Mouse (Mus musculus): ENCODE results near the gene Rasgrp2.

Gene Rasgrp2

DNA sequence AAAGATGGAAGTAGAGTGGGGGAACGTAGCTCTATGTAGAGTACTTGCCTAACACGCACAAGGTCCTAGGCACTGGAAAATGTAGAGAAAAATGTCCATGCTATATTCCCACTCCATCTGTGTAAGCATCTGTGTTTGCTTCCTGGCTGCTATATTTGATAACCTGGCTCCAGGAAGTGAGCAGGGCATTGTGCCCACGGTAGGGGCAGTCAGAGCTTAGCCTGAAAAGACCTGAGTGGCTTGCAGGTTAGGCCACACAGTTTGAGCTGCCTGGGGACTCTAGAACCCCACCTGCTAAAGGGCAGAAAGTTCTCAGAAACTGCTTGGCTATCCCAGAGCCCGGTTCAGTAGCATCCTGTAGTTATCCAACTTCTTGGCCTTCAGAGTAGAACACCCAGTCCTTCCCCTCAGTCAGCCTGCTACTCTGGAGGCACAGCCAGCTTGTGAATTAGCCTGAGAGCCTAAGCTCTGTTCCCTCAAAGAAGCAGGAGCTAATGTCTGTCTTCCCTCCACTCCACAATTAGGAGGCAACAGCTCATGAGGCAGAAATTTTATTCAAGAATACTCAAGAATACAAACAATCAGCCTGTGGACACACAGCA is 16.7 kb upstream of the Rasgrp2 start:
- no peak for DNase-seq (ENCODE audit: low spot score)

DNA sequence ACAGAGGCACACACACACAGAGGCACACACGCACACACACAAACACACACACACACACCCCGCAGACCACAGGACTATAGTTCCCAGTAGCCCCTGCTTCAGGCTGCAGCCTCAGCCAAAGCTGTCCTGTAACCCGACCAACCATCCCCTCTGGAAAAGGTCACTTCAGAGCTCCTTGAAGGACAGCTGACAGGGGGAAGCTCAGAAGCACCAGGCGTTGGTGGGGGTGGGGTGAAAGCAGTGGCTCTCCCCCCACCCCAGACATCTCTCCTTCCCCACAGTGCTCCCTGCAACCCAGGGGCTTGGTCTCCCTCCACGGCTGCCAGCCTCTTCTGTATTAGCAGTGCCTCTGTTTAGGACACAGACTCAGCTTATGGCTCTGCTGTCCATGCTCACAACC is 15.7 kb upstream of the Rasgrp2 start:
- DNase-seq (ENCODE audit: low spot score): no peak

DNA sequence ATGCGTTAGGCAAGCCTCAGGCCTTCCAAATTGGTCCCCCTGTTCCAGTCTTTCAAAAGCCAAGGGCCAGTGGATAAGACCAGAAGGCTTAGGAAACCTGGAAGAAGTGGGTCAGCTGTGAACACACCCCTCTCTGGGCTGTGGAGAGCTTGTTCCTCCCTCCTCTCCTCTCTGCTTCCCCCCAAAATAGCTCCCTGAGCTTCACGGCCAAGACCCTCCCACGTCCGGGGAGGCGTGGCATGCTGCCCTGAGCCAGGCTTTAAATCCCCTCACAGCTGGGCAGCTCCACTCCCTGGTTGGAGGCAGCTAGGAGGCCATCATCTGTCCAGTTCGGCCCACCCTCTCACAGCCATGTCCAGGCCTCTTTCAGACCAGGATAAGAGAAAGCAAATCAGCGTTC is 15.0 kb upstream of the Rasgrp2 start, which contains the start of gene Pygm:
Pygm (plus strand) TSS at position 272 of the 400 bp plus-strand sequence.
- DNase-seq (ENCODE audit: low spot score): peak; percentile 64

DNA sequence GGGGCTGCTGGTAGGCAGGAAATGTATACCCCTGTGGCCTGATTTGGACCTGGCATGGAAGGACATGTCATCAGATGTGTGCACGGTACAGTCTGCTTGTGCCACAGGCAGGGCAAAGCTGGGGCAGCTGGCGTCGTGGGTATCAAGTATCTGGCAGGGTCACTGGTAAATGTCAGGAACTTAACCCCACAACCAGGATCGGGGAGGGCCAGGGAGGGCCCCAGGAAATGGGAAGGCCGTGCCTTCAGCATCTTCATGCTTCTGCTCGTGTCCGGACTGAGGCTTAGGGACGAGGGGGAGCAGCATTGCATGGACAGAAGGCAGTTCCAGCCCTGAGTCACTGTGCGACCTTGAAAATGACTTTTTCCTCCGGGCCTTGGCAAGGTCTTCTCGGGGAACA is 14.2 kb upstream of the Rasgrp2 start:
- no peak for DNase-seq (ENCODE audit: low spot score)

DNA sequence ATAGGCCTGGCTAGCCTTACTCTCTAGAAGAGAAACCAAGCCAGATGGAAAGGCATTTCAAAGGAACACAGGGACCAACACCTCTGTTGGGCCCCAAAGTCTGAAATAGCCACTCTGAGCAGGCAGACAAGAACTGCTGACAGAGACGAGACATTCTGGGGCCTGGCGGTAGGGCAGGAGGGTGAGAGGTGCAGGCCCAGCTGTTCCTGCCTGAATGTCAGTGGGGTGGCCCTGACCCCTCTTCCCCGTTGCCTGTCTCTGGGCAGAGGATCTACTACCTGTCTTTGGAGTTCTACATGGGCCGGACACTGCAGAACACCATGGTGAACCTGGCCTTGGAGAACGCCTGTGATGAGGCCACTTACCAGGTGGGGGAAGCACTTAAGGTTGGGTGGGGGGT is 13.7 kb upstream of the Rasgrp2 start:
- DNase-seq (ENCODE audit: low spot score): no peak

DNA sequence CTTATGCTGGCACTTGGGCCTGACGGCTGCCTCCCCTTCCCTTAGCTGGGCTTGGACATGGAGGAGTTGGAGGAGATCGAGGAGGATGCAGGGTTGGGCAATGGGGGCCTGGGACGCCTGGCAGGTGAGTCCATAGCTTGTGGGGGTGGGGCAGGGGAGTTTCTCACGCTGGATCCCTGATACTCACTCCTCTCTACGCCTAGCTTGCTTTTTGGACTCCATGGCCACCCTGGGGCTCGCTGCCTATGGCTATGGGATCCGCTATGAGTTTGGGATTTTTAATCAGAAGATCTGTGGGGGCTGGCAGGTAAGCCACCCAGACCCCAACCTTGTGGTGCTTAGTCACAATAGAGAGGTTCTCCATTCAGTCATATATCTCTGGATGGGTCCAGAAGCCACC is 13.3 kb upstream of the Rasgrp2 start:
- no peak for DNase-seq (ENCODE audit: low spot score)

DNA sequence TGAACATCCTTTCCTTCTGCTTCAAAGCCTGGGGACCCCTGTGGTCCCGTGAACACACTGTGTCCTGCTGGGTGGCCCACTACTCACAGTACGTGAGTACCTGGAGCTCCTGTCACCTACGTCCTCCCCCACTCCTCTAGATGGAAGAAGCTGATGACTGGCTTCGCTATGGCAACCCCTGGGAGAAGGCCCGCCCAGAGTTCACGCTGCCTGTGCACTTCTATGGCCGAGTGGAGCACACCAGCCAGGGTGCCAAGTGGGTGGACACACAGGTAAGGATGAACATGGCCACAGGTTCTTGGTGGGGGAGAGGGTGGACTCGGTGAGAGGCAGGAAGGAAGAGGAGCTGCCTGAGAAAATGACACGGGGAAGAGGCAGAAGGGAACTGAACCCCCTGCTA is 12.9 kb upstream of the Rasgrp2 start:
- no peak for DNase-seq (ENCODE audit: low spot score)

DNA sequence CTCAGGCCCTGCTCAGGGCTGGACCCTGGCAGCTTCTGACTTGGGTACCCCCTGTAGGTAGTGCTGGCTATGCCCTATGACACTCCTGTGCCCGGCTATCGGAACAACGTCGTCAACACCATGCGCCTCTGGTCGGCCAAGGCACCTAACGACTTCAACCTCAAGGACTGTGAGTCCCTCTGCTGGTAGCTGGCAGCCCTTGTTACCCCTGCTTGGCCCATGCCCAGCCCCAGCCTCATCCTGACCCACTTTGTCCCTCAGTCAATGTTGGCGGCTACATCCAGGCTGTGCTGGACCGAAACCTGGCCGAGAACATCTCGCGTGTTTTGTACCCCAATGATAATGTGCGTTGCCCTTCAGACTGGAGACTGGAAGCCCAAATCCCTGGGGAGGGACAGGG is 11.1 kb upstream of the Rasgrp2 start:
- no peak for DNase-seq (ENCODE audit: low spot score)

DNA sequence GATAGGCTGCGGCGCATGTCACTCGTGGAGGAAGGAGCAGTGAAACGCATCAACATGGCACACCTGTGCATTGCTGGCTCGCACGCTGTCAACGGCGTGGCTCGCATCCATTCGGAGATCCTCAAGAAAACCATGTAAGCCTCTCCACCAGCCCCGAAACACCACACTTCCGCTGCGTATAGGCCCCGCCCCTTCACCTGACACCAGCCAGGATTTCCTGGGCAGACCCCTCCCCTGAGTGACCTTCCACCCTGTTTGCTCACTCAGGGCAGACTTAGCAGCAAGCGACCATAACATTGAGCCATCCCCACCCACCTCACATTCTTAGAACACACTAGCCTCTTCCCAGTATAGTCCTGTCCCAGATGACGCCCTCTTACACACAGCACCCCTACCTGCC is 9.3 kb upstream of the Rasgrp2 start:
- DNase-seq (ENCODE audit: low spot score): peak; percentile 59

DNA sequence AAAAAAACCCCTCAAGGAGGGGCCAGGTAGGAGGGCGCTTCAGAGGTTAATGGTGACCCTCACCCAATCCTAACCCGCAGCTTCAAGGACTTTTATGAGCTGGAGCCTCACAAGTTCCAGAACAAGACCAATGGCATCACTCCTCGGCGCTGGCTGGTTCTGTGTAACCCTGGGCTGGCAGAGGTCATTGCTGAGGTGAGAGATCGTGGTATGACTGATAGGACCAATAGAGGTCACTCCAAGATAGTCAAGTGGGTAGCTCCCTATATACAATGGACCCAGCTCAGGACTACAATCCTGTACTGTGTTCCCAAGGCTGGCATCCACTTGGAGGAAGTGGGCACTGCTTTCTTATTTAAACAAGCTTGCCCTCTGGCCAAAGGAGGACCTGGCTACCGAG is 8.9 kb upstream of the Rasgrp2 start:
- no peak for DNase-seq (ENCODE audit: low spot score)

DNA sequence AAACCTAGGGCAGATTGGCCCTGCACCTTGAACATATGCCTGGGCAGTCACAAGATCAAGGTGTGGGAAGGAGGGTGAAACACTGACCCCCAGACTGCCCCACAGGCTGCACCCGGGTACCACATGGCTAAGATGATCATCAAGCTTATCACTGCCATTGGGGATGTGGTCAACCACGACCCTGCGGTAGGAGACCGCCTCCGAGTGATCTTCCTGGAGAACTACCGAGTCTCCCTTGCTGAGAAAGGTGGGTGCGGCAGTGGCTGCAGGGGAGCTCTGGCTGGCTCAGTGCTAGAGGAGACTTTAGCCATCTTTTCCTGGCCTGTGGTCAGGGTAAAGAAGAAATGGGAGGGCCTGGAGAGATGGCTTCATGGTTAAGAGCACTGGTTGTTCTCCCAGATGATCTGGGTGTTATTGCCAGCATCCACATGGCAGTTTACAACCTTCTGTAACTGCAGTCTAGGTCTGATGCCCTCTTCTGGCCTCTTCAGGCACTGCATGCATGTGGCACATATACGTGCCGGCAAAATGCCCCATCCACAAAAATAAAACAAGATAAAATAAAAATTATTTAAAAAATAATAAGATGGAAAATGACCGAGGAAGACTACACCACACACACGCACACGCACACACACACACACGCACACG is 6.3 kb upstream of the Rasgrp2 start:
- no peak for DNase-seq (ENCODE audit: low spot score)

DNA sequence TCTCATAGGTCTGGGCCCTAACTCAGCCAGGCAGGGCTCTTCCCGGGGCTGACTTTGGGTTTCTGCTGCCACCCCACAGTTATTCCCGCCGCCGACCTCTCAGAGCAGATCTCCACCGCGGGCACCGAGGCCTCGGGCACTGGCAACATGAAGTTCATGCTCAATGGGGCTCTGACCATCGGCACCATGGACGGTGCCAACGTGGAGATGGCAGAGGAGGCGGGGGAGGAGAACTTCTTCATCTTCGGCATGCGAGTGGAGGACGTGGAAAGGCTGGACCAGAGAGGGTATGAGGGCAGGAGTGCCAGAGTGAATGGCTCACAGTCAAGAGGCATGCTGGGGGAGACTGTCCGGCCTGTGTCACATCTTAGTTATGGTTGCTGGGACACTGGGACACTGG is 5.5 kb upstream of the Rasgrp2 start:
- no peak for DNase-seq (ENCODE audit: low spot score)

DNA sequence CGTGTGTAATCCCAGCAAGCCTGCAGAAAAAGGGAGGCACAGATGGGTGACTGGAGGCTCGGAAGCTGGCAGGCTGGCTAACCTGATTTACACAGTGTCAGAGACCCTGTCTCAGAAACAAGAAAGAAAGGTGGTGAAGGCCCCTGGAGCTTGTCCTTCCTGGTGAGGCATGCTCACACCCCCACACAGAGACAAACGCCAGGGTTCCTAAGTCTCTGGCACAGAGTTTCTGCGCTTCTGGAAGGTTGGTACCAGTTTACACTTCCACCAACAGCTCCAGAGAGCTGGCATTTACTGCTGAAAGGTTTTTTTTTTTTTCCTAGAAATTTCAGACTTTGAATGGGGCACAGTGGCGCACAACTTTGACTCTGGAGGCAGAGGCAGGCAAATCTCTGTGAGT is 2.9 kb upstream of the Rasgrp2 start:
- no peak for DNase-seq (ENCODE audit: low spot score)

DNA sequence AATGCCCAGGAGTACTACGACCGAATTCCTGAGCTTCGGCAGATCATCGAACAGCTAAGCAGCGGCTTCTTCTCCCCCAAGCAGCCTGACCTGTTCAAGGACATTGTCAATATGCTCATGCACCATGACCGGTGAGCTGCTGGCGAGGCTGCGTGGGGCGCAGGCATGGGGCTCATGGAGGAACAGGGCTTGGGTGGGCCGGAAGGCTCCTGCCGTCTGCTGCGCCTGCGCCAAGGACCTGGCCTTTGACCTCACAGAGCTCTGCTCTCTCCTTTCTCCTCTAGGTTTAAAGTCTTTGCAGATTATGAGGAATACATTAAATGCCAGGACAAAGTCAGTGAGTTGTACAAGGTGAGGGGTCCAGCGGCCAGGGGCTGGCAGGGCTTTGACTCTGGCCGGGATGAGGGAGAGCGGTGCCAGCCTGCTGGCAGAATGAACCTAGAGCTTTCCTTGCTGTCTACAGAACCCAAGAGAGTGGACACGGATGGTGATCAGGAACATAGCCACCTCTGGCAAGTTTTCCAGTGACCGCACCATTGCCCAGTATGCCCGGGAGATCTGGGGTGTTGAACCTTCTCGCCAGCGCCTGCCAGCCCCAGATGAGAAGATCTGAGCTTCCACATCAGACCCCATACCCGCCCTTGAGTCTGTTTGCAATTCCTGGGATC is 1.4 kb upstream of the Rasgrp2 start:
- no peak for DNase-seq (ENCODE audit: low spot score)

DNA sequence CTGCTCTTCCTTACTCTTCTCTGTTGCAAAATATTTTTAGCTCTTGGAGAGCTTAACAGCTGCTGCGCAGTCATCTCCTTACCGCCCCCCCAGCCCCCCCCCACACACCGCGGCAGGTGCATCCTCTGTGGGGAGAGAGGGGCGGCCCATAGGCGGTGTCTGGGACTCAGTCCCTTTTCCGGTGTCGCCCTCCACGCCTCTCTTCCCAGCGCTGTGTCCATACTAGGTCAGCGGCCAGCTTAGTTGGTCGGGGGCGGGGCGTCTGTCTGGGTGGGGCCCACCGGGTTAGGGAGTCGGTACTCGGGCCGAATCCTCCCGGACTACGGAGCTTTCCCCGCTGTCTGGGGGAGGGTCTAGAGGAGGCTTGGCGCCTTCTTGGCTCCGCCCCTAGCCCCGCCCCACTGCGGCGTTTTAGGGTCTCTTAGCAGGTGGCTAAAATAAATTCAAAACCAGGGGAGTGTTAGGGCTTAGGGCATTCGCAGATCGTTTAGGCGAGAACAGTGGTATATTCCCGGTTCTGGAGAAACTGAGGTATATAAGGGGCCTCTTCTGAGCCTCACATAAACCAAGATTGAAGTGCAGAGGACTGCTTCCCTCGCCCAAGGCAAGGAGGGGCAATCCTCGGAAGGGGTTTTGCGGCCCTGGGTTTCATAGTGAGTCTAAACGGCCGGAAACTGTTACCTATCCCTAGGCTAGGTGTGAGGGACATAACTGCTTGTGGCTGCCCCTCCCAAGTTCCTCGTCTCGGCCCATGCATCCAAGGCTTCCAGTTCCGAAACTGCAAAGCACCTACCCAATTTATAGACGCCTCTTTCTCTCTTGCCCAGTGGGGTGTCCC is 474 bp upstream of the Rasgrp2 start:
- DNase-seq (ENCODE audit: low spot score): peak; percentile 89

DNA sequence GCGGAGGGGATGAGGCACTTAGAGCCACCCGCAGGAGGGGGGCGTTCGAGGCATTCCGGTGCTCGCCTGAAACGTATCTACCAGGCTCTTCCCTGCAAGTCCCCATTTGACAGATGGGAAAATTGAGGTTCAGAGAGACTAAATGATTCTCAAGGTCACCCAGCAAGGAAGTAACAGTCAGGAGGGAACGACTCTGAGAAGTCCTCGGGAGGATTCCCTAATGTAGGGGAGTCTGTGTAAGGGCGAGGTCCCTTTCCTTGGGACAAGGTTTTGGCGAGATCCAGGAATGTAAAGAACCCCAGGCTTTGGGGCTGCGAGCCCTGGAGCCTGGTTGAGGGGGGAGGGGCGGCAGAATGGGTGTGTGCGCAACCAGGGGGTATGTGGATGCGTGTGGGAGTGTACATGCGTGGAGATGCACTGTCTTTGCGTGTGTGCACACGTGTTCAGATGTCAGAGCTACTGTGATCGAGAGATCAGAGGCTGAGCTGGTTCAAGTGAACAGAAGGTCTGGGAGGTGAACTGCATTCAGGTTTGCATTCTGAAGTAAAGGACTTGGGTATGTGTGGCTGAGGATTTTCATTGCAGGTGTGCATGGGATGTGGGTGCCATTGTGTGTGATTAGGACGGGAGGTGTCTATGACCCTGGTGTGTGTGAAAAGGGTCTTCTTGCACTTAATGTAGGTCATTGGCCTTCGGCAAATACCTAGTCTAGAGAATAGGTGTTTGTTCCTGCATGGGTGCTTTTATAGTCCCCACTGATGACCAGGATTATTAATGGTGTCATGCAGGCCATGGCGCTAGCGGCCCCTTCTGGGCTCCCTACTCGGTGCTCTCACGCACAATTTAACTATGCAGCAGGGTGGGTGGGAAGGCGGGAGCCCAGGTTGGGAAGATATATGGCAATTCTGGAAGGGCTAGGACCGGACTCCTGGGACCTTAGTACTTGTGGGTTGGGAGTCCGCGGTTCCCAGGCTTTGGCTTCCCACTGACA is 1.3 kb downstream of the Rasgrp2 start:
- DNase-seq (ENCODE audit: low spot score): peak; percentile 23

DNA sequence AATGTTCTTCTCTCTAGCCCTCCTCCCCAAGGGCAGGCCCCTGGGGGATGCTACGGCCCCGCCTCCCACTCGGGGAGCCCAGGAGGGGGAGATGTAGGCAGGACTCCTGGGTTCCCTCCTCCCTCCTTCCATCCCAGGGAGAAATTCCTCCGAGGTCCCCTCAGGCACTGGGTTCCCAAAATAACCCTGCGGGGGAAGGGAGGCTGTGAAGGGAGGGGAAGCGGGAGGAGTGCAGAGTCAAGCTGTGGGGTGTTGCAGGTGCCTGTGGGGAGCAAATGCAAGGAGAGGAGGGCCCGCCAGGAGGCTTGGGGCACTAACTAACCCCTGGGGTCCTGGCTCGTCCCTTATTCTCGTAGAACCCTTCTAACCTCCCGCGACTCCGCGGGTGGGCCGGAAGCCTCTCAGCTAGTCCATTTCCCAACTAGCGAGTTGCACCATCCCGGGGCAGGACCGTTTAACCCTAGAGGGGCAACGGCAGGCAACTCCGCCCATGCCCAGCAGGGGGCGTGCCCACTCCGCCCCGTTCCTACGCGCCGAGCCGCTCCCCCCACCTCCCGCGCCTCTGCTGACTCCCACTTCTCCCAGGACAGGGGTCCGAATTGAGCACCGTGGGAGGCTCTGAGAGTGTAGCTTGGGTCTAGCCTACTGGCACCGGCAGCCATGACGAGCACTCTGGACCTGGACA is 2.1 kb downstream of the Rasgrp2 start:
- DNase-seq (ENCODE audit: low spot score): peak; percentile 87

DNA sequence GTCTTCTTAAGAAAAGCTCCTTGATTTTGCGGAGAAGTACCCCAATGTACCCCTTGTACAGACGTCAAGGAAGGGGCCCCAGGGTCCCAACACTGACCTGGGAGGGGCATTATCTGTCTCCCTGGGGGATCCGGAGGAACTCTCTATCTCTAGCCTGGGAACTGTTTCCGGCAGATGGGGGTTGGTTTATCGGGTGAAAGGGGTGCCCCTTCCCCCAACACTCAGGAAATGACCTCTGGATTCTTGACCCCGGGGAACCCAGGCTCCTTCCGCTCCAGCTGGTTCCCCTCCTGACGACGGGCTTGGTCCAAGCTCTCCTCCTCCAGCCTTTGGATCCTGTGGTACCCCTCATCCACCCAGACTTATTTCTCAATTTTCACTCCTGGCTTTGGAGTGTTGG is 2.8 kb downstream of the Rasgrp2 start:
- peak; percentile 39 for DNase-seq (ENCODE audit: low spot score)

DNA sequence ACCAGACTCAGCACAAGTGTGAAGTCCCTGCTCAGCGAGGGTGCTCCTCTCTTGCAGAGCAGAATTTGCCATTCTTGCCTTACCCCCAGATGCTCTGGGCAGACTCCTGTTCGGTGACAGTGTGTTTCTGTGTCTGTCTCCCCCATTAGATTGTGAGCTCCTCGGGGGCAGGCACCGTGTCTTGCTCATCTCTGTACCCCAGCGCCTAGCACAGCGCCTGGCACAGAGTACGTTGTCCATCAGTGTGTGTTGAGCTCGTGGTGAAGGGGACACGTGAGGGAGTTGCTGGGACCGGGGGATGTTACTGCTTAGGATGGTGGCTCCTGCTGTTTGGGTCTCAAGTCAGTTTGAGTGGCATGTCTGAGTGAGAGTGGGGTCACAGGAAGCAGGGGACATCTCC is 4.7 kb downstream of the Rasgrp2 start:
- DNase-seq (ENCODE audit: low spot score): no peak

DNA sequence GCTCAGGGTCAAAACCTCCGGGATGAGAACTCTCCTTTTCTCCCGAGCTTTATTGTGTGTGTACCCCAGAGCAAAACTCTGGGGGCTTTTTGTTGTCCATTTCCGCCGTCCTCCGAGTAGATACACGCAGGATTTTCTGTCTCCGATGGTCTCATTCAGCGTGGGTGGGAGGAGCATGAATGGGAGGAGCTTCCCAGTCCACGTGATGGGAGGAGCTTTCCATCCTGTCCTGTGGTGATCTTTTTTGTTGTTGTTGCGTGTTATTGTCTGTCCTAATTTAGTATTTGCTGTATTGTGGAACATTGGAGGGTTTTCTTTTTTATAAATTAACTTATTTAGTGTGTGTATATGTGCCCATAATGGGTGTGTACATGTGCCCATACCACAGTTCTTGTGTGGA is 6.3 kb downstream of the Rasgrp2 start:
- no peak for DNase-seq (ENCODE audit: low spot score)

DNA sequence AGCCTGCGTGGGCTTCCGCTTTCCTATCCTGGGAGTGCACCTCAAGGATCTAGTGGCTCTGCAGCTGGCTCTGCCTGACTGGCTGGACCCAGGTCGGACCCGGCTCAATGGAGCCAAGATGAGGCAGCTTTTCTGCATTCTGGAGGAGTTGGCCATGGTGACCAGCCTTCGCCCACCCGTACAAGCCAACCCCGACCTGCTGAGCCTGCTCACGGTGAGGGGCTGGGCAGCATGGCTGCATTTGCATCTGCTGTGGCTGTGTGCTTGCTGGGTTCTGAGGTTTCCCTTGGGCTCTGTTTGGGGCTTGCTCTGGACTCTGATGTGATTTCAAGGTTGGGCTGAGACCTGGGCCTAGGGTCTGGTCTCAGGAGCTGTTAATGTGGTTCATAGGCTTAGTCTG is 8.0 kb downstream of the Rasgrp2 start:
- DNase-seq (ENCODE audit: low spot score): no peak
